Mouse (Mus musculus) cerebellum, adult 2 months (tissue): ENCODE data around the gene Olfr13.

Experiments used
- CTCF ChIP-seq: fragments of 200-500 bp; IDR thresholded peaks from 2 replicates; pipeline ENCODE4 v1.5.1; 2011; ENCODE audit warnings: low read depth, mild to moderate bottlenecking, control low read depth, low read length, moderate library complexity, borderline replicate concordance; ENCODE audit not compliant: insufficient read depth
- POLR2A ChIP-seq: fragments of 200-500 bp; IDR thresholded peaks from 2 replicates; pipeline ENCODE4 v1.6.1; 2011; ENCODE audit warnings: low read length, control low read depth, borderline replicate concordance; ENCODE audit not compliant: insufficient read depth

DNA sequence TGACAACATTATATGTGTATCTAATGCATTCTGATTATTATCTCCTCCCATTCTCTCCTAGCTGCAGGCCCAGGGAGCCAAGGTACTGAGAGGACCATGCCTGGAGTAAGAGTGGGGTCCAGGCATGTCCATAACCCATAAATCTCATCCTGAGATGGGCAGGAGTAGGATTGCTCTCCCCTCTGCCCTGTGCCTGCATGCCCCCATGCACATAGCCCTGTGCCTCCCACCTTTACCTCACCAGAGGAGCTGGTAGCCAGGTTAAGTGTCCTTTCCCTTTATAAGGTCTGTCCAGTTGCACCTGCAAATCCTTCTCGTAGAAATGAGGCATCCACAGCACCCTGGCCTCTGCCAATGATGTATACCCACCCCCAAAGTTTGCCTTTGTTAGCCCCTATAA is 6.2 kb downstream of the Olfr13 start:
- TF ChIP-seq CTCF, result no peak
- no peak for TF ChIP-seq POLR2A
